In genomic region chr5:133310979-133311890, GRCm38 (mm10) we compare ENCODE assay signal across 7 mouse cellular contexts.
A peak's percentile ranks its signal among the peaks of the same experiment; 100 is the strongest.
DNase-seq lines count a peak whose midpoint lies in the region.

No protein-coding gene starts in this region.

- peak; percentile 24 for DNase-seq in embryo, embryonic 11.5 days (ENCODE audit: low read depth, low spot score)
- peak; percentile 26 to 38 for DNase-seq in frontal cortex, adult 2 months (ENCODE audit: extremely low spot score in 1 of 2, low spot score in 1 of 2)
- peak; percentile 77 for DNase-seq in left cerebral cortex, postnatal 4 days
- peak; percentile 79 to 85 for DNase-seq in right cerebral cortex, postnatal 10 days (ENCODE audit: low spot score in 2 of 2)
- no peak for DNase-seq in heart, adult 9 months (ENCODE audit: low spot score in 2 of 2)
- no peak for DNase-seq in kidney, postnatal 14 days
- no peak for DNase-seq in MN1 (ENCODE audit: low spot score)

- intact Hi-C loops in left cerebral cortex, postnatal 4 days (cut with DNase I) = no loop called here

Comparison
In these comparisons a context has a peak if more than half of its experiments do, and no peak if none do; other contexts are left out.
1. DNase-seq: peak in embryo, embryonic 11.5 days (single experiment), frontal cortex, adult 2 months (2 of 2), left cerebral cortex, postnatal 4 days (single experiment) and right cerebral cortex, postnatal 10 days (2 of 2); none in heart, adult 9 months (0 of 2), kidney, postnatal 14 days (single experiment) and MN1 (single experiment).